Mouse (Mus musculus) liver, adult 10 weeks (tissue): ENCODE data around the gene Entr1. TPM values are rescaled to one million over a fixed set of nuclear protein-coding genes. Genes with fewer than 3 reads are reported as not detected.

ENCODE experiments used
- polyA plus RNA-seq: library from polyadenylated mRNA; stranded (reverse); fragments of 350-450 nt; fragmentation: Illumina TruSeq; extraction: RNeasy Lipid Tissue Mini Kit (QIAGEN cat#74804); gene quantifications from one replicate; pipeline ENCODE4 v1.2.3, GENCODE M21; 2014; ENCODE audit warnings: low read depth, low replicate concordance

Entr1 gene
- 17.3 TPM for polyA plus RNA-seq

DNA sequence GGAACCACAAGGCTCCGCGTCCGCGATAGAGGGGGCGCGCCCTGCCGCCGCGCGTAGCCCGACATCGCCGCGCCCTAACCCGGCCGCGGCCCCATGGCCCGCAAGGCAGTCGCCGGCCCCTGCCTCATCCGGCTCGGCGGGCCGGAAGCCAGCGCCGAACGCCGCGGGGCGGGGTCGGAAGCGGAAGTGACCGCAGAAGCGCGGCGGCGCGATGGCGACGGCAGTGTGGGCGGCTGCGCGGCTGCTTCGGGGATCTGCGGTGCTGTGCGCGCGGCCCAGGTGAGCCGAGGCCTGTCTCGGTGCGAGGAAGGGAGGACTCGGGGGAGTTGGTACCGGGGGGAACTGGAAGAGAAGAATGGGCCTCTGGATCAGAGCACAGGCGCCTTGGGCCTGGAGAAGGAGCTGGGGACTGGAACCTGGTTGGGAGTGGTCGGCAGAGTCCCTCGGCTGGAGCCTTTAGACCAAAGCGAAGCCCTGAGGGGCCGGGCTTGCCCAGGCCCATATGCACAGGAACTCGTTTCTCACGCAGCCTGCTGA is at the start of gene Entr1, which contains the start of gene Pmpca:
TSS of gene Entr1 (minus strand) at position 163 of the 537 bp plus-strand sequence.
TSS of gene Pmpca (plus strand) at position 186 of the 537 bp plus-strand sequence.

GRCm38 (mm10) chr2:26408515-26409356 is 19.6 kb upstream of the Entr1 start, which contains the start of gene Inpp5e:
Gene Inpp5e, minus strand, starts transcription at chr2:26409203.

DNA sequence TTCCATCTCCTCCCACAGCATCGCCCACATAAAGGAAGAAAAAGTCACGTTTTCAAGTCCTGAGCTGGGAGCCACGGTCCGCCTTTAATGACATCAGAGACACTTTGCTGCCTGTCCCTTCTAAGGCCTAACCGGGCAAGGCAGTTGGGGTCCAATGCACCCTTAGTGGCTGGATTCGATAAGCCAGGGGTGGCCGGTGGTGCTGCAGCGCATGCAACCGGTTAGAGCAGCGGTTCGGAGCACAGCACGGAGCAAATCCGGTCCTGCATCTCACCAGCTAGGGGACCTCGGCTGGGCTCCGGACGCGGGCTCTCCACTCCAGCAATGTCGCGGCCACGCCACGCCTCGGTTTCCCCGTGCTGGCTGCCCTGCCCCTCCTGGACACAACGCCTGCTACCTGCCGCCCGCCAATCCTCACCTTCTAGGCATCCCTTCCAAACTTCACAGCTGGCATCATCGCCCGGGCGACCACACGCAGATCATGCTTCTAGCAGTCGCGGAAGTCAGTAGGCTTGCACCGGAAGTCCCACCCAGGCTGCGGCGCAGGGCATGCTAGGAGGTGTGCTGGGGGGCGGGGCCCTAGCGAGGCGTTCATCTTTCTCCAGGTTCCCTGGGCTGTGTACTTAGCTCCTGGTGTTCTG is 8.9 kb downstream of the Entr1 start, which contains the start of gene Snapc4:
TSS of gene Snapc4 (minus strand) at position 523 of the 641 bp plus-strand sequence.

DNA sequence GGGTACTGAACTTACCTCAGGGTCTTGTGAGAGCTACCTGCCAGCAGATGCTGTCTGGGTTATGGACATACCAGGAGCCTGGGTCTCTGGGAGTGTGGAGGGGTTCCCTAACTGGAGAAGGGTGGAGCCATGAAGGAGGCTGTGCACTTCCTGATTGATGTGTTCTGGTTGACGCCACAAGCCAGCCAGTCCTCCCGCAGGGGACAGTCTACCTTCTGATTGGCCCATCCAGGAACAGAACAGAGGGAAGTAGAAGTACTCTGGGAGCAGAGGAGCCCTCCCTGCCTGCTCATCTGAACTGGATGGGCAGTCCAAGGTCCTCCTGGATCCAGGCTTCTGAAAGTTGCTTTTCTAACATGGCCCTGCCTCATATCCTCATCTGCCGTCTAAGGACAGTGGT is 28.3 kb downstream of the Entr1 start, which contains the start of gene Card9:
TSS of gene Card9 (minus strand) at position 147 of the 400 bp plus-strand sequence.

DNA sequence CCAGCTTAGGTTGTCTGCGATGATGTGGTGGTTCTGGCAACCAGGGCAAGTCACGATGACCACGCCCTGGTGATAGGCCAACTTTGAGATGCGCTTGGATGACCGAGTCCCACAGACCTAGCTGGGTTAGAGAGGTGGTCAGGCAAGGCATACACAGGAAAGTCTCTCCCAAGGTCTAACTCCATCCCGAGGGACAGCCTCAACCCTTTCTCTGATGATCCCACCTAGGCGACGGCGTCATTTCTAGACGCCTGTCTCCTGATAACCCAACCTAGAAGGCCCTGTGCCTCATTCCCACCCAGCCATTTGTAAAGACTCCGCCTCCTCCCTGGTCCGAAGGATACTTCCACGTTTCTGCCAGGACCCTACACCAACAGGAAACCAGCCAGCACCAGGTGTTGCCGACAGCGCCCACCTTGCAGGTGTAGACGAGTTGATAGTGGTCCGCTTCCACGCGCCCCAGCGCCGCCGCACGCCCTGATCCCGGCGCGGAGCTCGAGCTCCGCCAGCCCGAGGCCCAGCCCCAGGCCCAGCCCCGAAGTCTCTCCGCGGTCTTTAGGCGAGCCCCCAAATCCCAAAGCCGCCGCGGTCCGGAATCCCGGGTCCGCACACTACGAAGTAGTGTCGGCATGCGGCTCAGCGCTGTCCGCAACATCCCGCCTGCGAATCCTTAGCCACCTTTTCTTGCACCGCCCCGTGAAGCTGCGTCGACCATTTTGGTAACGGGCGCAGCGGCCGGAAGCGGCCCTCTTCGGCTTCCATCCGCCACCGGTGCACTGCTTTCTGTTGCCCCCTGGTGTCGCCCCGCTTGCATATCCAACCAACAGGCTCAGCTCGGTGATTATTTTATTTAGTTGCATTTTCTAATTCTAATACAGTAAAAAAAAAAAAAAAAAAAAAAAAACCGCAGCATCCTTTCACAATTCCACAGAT is 37.5 kb downstream of the Entr1 start, which contains the start of gene Dnlz:
TSS of gene Dnlz (minus strand) at position 753 of the 933 bp plus-strand sequence.

Other genes starting within 250 kb of the Entr1 start
- not detected for gene Lhx3, start 181.0 kb downstream of the Entr1 start, polyA plus RNA-seq
- gene Qsox2, start 151.8 kb downstream of the Entr1 start, polyA plus RNA-seq: 2.5 TPM
- gene Ccdc187, start 94.8 kb downstream of the Entr1 start, polyA plus RNA-seq: not detected
- gene Gpsm1, start 73.8 kb downstream of the Entr1 start, polyA plus RNA-seq: 0.42 TPM
- 1.2 TPM for gene Dnlz, start 37.2 kb downstream of the Entr1 start, polyA plus RNA-seq
- gene Card9, start 28.4 kb downstream of the Entr1 start, polyA plus RNA-seq: not detected
- 3.6 TPM for gene Snapc4, start 8.7 kb downstream of the Entr1 start, polyA plus RNA-seq
- gene Pmpca, start within 50 bp of the Entr1 start, polyA plus RNA-seq: 60.6 TPM
- 4.9 TPM for gene Inpp5e, start 19.9 kb upstream of the Entr1 start, polyA plus RNA-seq
- gene Sec16a, start 55.9 kb upstream of the Entr1 start, polyA plus RNA-seq: 49.1 TPM
- 1.0 TPM for gene Notch1, start 127.3 kb upstream of the Entr1 start, polyA plus RNA-seq
- gene Egfl7, start 190.7 kb upstream of the Entr1 start, polyA plus RNA-seq: 12.2 TPM
- not detected for gene Gm20532, start 197.3 kb upstream of the Entr1 start, polyA plus RNA-seq
- 29.5 TPM for gene Agpat2, start 215.1 kb upstream of the Entr1 start, polyA plus RNA-seq
- not detected for gene Fam69b, start 239.1 kb upstream of the Entr1 start, polyA plus RNA-seq